Mouse (Mus musculus): ENCODE measurements at regions not wholly inside any gene's neighbourhood (a gene's known extent, or its start where the extent isn't known, plus 50 kb on each side); places are given as distances from the start of the nearest gene placed in this dataset.

GRCm38 (mm10) chr12:25297960-25298359 is 201.0 kb upstream of the Id2 start:
- TF ChIP-seq POLR2A (IDR thresholded peaks at IDR 0.05; ENCODE audit: insufficient read depth, low read length) (no peak), CTCF (IDR thresholded peaks at IDR 0.05; ENCODE audit: low read depth, low read length) (no peak)
